Mouse (Mus musculus) G1E (cell line): ENCODE results near the gene Ccdc159.

Experiments used
- CTCF ChIP-seq: IDR thresholded peaks from 2 replicates; pipeline ENCODE4 v1.5.1; 2012; ENCODE audit warnings: low read depth, low read length, inconsistent platforms, mixed read lengths
- GATA1 ChIP-seq: IDR thresholded peaks from 2 replicates; pipeline ENCODE4 v1.6.1; 2012; ENCODE audit warnings: borderline replicate concordance, low read length, inconsistent platforms, mixed read lengths
- TAL1 ChIP-seq: conservative IDR thresholded peaks from 2 replicates; pipeline ENCODE4 v1.6.1; 2012; ENCODE audit warnings: low read depth, low read length, inconsistent platforms, mixed read lengths

DNA sequence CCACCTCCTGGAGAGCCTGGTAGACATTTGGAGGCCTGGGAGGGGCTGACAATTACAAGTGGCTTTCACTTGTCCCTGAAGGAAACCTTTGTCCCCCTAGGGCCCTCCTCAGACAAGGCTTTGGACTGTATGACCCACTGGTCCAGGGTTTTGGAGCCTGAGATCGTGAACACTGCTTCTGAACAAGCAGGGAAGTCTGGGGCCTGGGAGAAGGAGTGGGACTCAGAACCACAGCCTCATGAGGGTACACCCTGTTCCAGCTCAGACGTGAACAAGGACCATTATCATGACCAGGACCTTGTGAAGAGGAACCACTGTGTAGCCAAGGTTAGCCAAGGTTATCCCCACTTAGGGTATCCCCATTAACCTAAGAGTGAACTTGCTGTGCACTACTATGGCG, 1.9 kb downstream of the Ccdc159 start:
- TF ChIP-seq CTCF = no peak
- TF ChIP-seq GATA1 = no peak
- TF ChIP-seq TAL1 = no peak
